Comparison of ENCODE assay signal across 9 mouse cellular contexts in genomic region chr4:115038242-115038641, GRCm38 (mm10). TPM values are rescaled to one million over a fixed set of nuclear protein-coding genes. Genes with fewer than 3 reads are reported as not detected.
DNase-seq lines count a peak whose midpoint lies in the region; ATAC-seq lines count a peak whose summit lies in the region.
"Had no signal": no experiment of that assay in that cellular context is flagged by ENCODE, and none has a peak within 500 bp of the region (broad histone marks: within the 10 kb centered on the region; RNA-seq: fewer than 3 reads in every experiment).

No protein-coding gene starts in this region.

- H3K36me3 ChIP-seq in hindbrain, embryonic 10.5 days, result peaks cover 77% of the 10 kb centered on the region
- no peaks in the 10 kb centered on the region for H3K36me3 ChIP-seq in hindbrain, embryonic 16.5 days (ENCODE audit: control insufficient read depth, insufficient read depth, low read length)

- H3K4me3 ChIP-seq in hindbrain, embryonic 10.5 days, result no peak overlapping the region
- no peak overlapping the region for H3K4me3 ChIP-seq in hindbrain, embryonic 16.5 days (ENCODE audit: low read length)
- H3K4me3 ChIP-seq: limb, embryonic 15.5 days had no signal

- H3K27ac ChIP-seq in hindbrain, embryonic 10.5 days, result no peak overlapping the region
- no peak overlapping the region for H3K27ac ChIP-seq in hindbrain, embryonic 16.5 days (ENCODE audit: low read depth, low read length)
- H3K27ac ChIP-seq: limb, embryonic 15.5 days had no signal

- no peak overlapping the region for H3K9ac ChIP-seq in hindbrain, embryonic 16.5 days (ENCODE audit: low read depth, low read length)
- H3K9ac ChIP-seq: limb, embryonic 15.5 days had no signal

- no peaks in the 10 kb centered on the region for H3K9me3 ChIP-seq in hindbrain, embryonic 10.5 days
- H3K9me3 ChIP-seq in hindbrain, embryonic 16.5 days (ENCODE audit: control insufficient read depth, low read length), result no peaks in the 10 kb centered on the region
- H3K9me3 ChIP-seq: limb, embryonic 15.5 days had no signal

- no peaks in the 10 kb centered on the region for H3K4me1 ChIP-seq in hindbrain, embryonic 10.5 days (replicated peaks)
- H3K4me1 ChIP-seq in hindbrain, embryonic 16.5 days (ENCODE audit: control insufficient read depth, insufficient read depth, low read depth, low read length), result no peaks in the 10 kb centered on the region
- H3K4me1 ChIP-seq: limb, embryonic 15.5 days had no signal

- ATAC-seq in hindbrain, embryonic 16.5 days, result no peak

- no peak overlapping the region for H3K4me2 ChIP-seq in hindbrain, embryonic 16.5 days (ENCODE audit: low read length)
- H3K4me2 ChIP-seq: limb, embryonic 15.5 days had no signal

- no peaks in the 10 kb centered on the region for H3K27me3 ChIP-seq in hindbrain, embryonic 10.5 days (ENCODE audit: insufficient read depth, poor library complexity, severe bottlenecking)
- H3K27me3 ChIP-seq in hindbrain, embryonic 16.5 days (replicated peaks; ENCODE audit: control insufficient read depth, insufficient read depth, low read length), result no peaks in the 10 kb centered on the region
- H3K27me3 ChIP-seq: limb, embryonic 15.5 days had no signal

- 36% methylated on average over 4 of the region's 4 CpGs for WGBS in hindbrain, embryonic 10.5 days
- 29% methylated on average over 4 of the region's 4 CpGs for WGBS in hindbrain, embryonic 16.5 days

- peak; percentile 62 for DNase-seq in hindbrain, embryonic 10.5 days (ENCODE audit: low spot score)
- DNase-seq in 3T3-L1 (ENCODE audit: low read depth, low spot score), result peak; percentile 69
- DNase-seq in CD4-positive, CD25-positive, alpha-beta regulatory T cell, adult 2 months (ENCODE audit: low read depth, low spot score), result peak; percentile 73
- DNase-seq in c-Kit-positive CD71-positive TER-119-positive erythroid progenitor cells, embryonic 14.5 days (ENCODE audit: low spot score), result peak; percentile 69
- peak; percentile 37 to 72 for DNase-seq in kidney, adult 8-10 months
- peak; percentile 63 for DNase-seq in lung, postnatal 10 days
- no peak for DNase-seq in urinary bladder, postnatal 10 days (ENCODE audit: low spot score)

RNA-seq across cellular contexts. Expression of gene Tal1, which starts 18.0 kb away (rescaled TPM):
- polyA plus RNA-seq in hindbrain, embryonic 10.5 days (2016; fragmentation: Nextera tagmentation; extraction: Ambion mirVana), result 3.2 and 4.7 TPM in 2 replicates
- 1.2 and 2.0 TPM in 2 replicates for polyA plus RNA-seq in hindbrain, embryonic 16.5 days (2015; fragmentation: Nextera tagmentation; extraction: Ambion mirVana)

RNA-seq across cellular contexts. Expression of gene Stil, which starts 38.3 kb away (rescaled TPM):
- 15.0 and 20.0 TPM in 2 replicates for polyA plus RNA-seq in hindbrain, embryonic 10.5 days (2016; fragmentation: Nextera tagmentation; extraction: Ambion mirVana)
- 2.0 and 2.4 TPM in 2 replicates for polyA plus RNA-seq in hindbrain, embryonic 16.5 days (2015; fragmentation: Nextera tagmentation; extraction: Ambion mirVana)

RNA-seq across cellular contexts. Expression of gene Pdzk1ip1, which starts 50.3 kb away (rescaled TPM):
- polyA plus RNA-seq in hindbrain, embryonic 10.5 days (2016; fragmentation: Nextera tagmentation; extraction: Ambion mirVana), result 8.1 and 12.5 TPM in 2 replicates
- polyA plus RNA-seq in hindbrain, embryonic 16.5 days (2015; fragmentation: Nextera tagmentation; extraction: Ambion mirVana), result 2.3 and 3.0 TPM in 2 replicates

RNA-seq across cellular contexts. Expression of gene Cmpk1, which starts 51.2 kb away (rescaled TPM):
- polyA plus RNA-seq in hindbrain, embryonic 10.5 days (2016; fragmentation: Nextera tagmentation; extraction: Ambion mirVana), result 88.0 and 91.2 TPM in 2 replicates
- 187 and 190 TPM in 2 replicates for polyA plus RNA-seq in hindbrain, embryonic 16.5 days (2015; fragmentation: Nextera tagmentation; extraction: Ambion mirVana)
